Mouse (Mus musculus) megakaryocyte, adult 5-6 weeks (primary cell): ENCODE results near the gene Rtp2. TPM values are rescaled to one million over a fixed set of nuclear protein-coding genes. Genes with fewer than 3 reads are reported as not detected.
A peak's percentile ranks its signal among the peaks of the same experiment; 100 is the strongest.
"Not testable (repeated sequence)": the region's sequence is repeated elsewhere in the genome, so short reads cannot be mapped to it uniquely, and the experiment has no call there.

Source experiments
- ATAC-seq: 2 replicates; pipeline ENCODE4 v1.8.0; 2016; ENCODE audit warnings: mild to moderate bottlenecking, inconsistent platforms; ENCODE audit not compliant: poor library complexity, severe bottlenecking
- total RNA-seq, 2 experiments: library from RNA; stranded (forward) in 1 of 2; stranded (reverse) in 1 of 2; fragments of 153-499, 151-499 nt in 1 of 2; fragments of 221-1000, 200-1000 nt in 1 of 2; gene quantifications; 2 replicates each; pipeline versions ENCODE4 v1.2.3 to v1.2.4; 2015 to 2017

Gene Rtp2
- total RNA-seq, 2 experiments from 2014 or later = not detected

DNA sequence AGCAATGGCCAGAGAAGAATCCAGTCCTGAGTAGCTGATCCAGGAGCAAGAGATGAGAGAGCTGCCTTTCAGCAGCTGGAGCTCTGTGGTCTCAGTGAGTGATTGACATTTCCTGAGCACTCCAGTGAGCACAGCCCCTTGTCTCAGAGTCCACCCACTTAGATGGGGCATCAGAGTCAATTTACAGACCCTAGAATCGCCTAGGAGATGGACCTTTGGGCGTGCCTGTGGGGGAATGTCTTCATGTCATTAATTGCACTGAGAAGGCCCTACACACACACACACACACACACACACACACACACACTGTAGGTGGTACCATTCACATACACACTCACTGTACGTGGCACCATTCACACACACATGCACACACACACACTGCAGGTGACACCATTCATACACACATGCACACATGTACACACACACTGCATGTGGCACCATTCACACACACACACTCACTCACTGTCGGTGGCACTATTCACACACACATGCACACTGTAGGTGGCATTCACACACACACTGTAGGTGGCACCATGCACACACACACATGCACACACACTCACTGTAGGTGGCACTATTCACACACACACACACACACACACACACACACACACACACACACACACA, 20.0 kb upstream of the Rtp2 start:
- no peak for ATAC-seq

DNA sequence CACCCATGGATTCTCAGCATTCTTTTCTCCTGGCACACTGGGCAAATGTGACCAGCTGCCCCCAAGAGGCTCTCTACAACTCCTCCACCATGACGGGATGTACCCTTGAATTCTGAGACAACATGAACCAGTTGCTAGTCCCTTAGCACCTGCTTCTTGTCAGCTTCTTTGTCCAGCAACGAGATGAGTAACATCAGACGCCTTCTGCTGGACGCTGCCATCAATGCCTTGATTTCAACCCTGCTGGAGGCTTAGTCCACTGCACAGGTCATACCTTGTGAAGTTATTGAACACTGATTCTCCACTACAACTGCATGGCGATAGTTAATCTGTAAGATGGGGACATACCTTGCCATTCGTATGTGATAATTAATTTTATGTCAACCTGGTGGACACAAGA, 15.5 kb upstream of the Rtp2 start:
- ATAC-seq = no peak

DNA sequence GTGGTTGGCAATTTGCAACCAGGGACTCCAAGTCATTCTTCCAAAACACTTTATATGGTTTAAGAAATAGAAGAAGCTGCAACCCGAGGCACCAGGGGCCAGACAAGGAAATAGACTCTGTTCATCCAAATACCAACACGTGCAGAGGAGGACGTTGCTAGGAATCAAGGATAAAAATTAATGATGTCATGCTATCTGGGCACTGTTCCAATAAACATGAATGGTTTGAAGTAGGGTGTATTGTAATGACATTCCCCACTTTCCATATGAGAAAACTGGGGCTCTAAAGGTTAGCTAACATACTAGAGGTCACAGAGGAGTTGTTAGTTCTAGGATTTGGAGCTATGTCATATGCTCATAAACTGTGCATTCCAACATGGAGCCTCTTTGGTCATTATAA, 12.6 kb upstream of the Rtp2 start:
- ATAC-seq = no peak

DNA sequence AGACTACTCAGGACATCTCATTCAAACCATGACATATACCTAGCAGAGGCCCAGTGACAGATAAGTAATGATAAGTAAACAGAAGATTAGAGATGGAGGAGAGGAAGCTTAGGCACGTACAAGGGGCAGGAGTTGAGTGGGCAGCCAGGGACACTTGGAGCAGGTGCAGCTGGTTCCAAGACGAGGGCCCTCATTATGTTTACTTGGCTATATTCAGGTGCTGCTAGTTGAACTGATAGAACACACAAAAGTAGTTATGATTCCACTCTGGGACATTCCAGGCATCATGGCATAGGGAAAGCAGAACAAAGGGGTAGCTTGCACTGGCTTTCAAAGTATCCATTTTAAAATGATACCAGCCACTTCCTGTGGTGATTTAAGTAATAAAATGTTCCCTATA, 2.2 kb upstream of the Rtp2 start:
- no peak for ATAC-seq

DNA sequence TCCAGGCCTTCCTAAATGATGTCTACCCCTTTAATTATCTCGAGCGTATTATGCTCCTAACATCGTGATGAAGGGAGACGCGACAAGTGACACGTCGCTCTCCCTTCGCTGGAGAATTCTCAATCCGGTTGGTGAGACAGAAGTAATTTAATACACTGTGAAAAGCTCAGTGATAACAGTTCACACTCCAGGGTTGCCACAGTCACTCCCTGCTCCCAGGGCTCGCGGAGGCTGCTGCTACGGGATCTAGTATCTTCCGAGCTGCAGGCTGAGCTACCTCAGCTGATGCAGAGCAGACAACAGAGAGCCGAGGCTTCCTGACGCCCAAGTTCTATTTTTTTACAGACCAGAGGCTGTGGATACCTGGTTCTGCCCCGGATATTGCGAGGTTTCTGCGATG, 919 bp downstream of the Rtp2 start:
- no peak for ATAC-seq

DNA sequence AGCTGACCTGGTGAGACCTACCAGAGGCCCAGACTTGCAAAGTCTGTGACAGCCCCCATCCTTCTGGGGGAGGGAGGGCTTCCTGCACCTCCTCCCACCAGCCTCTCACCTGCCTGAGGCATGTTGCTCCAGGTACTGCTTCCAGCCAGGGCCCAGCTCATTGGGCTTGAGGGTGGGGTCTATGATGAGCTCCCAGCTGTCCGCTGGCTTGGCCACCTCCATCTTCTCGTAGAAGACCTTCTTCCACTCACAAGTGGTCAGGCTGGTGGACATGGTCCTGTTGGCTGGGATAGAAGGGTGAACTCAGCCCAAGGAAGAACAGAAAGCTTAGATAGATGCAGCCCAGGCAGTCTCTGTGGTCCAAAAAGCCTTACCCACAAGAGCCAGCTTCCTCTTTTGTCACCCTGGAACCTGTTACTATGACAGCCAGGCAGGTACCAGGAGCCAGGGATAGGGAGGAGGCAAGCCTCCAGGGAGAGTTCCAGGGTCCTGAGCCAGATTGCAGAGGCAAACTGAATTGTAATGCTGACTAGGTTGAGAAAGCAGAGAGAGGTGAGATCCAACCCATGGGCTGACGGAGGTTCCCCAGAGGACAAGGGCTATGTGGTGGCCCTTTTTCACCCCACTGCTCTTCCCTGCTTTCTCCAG, 1.6 kb downstream of the Rtp2 start:
- no peak for ATAC-seq

DNA sequence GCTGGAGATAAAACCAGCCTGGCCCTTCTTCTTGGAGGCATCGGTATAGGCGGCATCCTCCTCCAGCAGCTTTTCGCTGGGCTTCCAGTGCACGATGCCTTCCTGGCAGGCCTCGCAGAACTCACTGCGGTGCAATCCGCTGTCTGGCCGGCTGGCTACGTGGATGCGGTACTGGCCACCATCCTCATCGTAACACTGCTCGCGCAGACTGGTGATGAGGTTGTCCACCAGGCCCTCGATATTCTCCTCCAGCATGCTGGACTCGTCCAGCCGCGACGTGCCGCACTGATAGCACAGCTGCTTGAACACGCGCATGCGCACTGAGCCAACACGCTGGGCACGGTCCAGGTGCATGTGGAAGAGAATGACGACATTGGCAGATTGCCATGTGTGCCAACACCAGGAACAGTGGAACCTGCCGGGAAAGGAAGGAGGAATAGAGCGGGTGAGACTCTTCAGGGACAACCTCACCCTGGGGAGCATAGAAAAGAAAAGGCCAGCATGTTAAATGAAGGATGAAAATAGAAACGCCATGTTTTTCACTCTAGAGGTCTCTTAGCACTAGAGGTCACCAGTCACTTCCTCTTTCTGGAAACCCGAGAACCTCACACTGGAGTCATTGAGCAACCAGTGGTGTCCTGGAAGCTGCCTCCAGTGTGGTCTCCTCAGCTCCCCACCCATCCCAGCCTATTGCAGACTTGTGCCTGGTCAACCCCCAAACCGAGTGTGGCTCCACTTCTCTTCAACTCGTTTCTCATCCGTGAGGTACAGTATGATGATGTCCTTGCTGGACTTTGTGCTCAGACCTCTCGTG, 4.7 kb downstream of the Rtp2 start:
- ATAC-seq = peak; percentile 90

DNA sequence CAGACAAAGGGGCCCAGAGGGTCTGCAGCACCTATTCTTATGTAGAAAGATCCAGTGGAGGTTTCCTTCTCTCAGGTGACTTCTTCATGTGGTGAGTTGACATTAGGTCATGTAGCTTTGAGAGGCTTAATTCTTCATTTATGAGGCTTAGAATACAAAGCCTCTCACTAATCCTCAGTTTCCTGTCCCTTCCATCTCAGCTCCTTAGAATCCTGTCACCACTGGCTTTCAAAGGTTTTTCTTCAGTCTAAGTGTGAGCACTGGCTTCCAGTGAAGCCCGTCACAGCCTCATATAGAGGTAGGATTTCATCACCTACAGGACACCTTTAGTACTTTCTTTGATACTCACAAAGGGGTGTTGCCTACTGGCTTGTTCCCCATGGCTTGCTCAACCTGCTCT, 9.3 kb downstream of the Rtp2 start:
- no peak for ATAC-seq

DNA sequence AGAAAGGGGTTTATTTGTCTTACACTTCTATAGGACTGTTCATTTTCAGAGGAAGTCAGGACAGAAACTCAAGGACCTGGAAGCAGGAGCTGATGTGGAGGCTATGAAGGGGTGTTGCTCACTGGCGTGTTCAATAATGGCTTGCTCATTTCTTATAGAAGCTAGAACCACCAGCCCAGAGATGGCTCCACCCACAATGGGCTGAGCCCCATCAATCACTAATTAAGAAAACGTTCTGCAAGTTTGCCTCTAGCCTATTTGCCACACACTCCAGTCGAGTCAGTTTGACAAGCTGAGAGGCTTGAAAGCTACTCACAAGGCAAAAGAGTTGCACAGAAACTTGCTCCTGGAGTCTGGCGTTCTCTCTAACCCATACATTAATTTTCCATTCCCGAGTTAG, 10.5 kb downstream of the Rtp2 start:
- no peak for ATAC-seq

DNA sequence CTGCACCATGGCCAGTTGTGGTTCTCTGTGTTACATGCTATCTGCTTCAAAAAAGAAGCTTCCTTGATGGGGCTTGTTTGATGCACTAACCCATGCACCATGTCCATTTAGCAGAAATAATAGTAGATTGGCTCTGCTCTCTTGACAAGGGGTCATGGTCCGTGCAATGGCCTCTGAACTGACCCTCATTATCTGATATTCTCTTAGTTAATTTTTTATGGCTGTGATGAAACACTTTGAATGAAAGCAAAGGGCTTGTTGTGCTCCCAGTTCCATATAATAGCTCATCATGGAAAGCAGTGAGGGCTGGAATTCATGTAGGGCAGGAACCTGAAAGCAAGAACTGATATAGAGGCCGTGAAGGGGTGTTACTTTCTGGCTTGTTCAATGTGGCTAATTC, 12.8 kb downstream of the Rtp2 start:
- no peak for ATAC-seq

DNA sequence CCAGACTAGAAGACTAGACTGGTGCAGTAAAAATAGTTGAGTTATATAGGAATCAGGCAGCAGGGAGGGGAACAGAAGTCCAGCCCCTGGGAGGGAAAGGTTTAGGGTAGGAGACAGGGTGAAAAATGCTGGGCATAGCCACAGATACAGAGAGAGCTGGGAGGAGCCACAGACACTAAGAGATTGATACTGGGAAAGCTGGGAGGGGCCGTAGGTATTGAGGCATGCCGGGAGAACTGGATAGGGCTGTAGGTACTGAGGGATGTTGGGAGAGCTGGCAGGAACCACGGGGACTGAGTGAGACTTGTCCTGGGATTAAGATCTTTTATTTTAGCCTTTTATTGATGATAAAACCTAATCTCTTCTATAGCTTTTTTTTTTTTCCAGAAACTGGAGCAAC, 18.8 kb downstream of the Rtp2 start:
- ATAC-seq = no peak

DNA sequence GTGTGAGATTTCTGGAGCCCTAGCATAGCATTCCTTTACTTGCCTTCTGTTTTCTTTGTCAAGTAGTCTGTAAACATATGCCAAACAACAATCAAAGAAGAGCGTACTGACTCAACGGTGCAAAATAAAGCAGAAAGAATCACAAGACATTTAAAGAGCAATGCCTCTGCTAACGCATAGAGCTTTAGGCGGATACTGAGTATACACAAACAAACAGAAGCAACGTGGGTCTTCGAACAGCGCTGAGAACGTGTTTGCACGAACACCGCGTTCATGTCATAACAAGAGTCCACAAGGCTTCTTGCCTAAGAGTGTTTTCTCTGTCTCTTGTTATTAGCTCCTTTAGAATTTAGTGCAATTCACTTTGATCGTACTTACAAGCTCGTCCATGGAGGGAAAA, 19.5 kb downstream of the Rtp2 start:
- no peak for ATAC-seq

DNA sequence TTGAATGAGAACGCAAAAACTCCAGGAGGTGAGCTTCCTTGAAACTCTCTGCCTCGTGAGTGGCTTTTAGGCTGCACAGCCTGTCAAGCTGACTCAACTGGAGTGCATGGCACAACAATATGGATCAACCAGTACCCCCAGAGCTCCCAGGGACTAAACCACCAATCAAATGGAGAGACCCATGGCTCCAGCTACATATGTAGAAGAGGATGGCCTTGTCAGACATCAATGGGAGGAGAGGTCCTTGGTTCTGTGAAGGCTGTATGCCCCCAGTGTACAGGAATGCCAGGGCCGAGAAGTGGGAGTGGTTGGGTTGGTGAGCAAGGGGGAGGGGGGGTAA, 23.2 kb downstream of the Rtp2 start:
- ATAC-seq = not testable (repeated sequence)

DNA sequence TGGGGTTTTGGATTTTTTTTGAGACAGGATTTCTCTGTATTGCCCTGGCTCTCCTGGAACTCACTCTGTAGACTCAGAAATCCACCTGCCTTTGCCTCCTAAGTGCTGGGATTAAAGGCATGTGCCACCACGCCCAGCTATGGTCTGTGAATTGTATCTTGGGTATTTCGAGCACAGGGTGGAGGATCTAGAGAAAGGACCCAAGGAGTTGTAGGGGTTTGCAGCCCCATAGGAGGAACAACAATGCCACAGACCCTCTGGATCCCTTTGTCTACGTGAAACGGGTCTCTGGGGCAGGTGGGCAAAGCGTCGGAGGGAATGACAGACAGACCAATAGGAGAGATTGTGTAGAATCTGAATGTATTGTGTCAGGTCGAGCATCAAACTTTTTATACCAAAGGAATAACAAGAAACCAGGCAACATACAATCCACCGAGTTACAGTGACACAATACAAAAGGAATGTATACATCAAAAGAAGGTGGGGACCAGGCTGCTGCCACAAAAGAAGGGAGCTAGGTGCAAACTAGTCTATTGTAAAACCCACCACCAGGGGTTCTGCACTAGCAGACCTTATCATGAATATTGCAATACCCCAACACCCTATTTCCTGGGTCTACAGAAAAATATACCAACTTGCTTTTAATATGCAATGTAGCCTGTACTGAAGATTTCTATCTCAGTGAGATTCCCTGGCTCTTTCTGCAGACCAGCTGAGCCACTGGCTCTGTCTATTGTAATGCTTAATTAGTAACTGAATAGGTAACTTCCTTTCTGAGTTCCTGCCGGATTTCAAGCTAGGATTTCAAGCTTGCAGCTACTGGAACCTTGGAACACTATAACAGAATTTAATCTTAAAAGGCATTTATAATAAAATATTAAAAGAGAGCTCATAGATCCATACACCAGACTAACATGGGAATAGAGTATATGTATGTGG, 23.8 kb downstream of the Rtp2 start:
- ATAC-seq = not testable (repeated sequence)

DNA sequence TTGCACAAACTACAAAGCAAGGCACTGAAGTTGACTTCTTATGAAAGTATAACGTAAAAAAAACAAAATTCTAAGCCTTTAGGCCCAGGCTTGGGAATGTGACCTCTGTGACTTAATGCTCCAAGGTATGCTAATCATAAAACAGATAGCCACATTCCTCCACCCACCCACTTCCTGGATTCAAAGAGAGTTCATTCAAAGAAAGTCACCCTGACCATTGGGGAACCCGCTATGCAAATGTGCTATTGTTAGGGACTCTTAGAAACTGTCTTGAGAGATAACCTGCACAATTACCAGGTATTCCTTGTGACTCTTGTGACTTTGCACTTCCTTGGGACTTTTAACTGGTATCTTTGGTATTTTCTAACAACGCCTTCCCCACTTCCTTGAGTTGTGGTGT, 25.6 kb downstream of the Rtp2 start:
- not testable (repeated sequence) for ATAC-seq

DNA sequence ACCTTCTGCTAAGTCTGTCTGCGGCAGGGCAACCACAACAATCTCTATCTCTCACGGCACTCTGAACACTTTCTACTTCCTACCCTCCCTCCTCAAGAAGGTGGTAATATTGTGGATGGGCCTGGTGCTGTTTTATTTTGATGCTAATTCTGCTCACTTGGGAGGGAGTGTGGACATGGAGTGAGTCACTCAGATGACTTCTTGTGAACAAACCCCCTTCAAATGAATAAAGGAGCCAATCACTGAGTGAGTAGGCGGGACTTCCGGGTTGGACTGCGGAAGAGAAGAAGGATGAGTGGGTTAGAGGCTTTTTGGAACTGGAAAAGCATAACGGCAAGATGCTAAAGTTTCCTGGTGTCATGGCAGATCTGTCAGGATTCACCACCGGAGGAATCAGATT, 30.8 kb downstream of the Rtp2 start:
- ATAC-seq = no peak

DNA sequence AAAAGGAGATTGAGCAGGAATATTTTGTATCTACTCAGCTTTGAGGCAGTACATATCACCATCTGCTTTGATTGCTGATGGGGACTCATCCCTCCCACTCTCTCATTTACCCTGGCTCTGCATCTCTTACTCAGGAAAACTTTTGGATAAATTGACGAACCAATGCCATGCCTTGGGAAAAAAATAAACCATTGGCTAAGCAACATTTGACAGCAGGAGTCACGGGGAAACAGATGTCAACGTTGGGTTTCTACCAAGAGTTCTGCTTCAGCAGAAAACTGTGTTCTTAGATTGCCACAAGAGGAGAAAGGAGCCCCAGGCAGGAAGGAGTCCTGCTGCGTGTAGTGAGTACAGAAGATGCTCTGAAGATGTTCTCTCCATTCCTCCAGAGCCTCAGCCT, 32.1 kb downstream of the Rtp2 start:
- ATAC-seq = no peak

DNA sequence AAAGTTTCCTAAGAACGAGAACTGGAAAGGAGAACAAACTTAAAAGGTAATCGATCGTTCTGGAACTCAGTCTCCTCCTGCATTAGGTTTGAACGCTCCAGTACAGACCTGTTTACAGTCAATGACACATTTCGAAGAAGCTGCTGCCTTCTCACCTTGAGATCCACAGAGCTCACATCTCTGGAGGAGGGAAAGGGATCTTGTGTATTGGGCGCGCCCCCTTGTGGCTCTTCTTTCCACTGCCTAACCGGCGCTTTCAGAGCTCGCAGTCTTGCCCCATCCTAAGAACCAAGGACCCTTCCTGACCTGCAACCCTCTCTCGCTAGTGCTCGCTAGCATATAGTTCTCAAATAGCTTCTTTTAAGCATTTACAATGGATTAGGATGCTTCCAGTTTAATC, 33.4 kb downstream of the Rtp2 start:
- ATAC-seq = peak; percentile 70

DNA sequence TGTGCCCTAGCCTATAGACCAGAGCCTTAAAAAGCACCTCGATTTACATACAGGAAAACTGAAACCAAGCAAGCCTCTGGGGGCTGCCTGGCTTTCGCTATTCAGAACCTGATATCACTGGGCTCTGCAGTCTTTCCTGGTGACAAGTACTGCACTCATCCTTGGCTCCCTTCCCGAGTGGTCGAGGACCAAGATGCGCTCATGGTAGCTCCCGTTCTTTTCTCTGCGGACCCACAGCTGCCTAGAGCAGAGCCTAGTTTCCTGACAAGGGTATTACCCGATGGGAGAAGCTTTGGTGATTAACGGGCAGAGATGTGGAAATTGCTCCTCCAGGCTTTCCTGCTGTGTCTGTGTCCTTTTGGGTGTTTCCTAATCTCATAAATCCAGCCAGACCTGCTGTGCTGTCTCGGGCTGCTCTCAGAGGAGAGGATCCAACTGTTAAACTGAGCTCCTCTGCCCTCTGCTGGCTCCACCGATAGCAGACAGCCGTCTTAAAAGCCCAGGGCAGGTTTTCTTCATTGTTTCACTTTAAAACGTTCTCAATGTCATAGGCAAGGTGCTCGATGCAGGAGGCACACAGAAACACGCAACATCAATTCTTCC, 34.1 kb downstream of the Rtp2 start:
- peak; percentile 80 for ATAC-seq

DNA sequence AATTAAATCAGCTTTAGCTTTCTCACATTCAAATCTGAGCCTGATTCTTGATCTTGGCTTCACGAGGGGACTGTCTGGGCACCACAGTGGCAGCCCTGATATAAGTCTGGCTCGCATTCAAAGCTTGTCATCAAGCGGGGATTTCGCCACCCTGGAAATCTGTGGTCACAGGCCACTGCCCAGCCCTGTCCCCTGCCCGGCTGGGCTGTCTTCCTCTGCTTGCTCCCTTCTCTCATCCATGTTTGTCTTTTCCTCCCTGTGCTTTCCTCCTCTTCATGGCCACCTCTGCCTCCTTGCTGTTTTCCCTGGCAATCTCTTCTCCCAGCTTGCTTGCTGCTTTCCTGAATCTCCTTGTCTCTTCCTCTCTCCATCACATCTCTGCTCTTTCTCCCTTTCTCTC, 34.7 kb downstream of the Rtp2 start:
- ATAC-seq = peak; percentile 54; the same call in 1 of the 2 replicates

DNA sequence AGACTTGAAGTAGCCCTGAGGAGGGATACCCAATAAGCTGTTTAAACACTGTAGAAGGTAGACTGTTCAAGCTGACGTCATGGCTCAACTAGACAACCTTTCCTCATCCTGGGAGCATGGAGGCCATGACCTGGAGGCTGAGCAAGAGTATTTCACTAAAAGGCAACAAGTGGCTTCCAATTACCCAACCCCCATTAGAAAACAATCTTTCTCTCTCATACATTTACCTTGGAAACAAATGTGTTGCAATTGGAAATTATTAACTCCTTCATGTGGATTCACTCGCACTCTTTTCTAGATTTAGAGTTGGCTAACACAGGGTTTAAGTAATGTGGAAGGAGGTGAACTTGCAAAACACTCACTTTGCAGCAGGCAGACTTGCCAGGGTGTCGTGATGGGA, 37.1 kb downstream of the Rtp2 start:
- ATAC-seq = no peak
